Mouse (Mus musculus) granulocyte monocyte progenitor cell, adult 5-6 weeks (primary cell): ENCODE results near the gene Elp5. TPM values are rescaled to one million over a fixed set of nuclear protein-coding genes. Genes with fewer than 3 reads are reported as not detected.
"Not testable (repeated sequence)": the region's sequence is repeated elsewhere in the genome, so short reads cannot be mapped to it uniquely, and the experiment has no call there.

ENCODE experiments used
- ATAC-seq: replicated peaks from 2 replicates; pipeline ENCODE4 v1.8.0; 2016; ENCODE audit warnings: mild to moderate bottlenecking, moderate TSS enrichment, inconsistent platforms; ENCODE audit not compliant: poor library complexity, severe bottlenecking
- total RNA-seq, 2 experiments: library from RNA; stranded (forward) in 1 of 2; stranded (reverse) in 1 of 2; fragments of 200-712, 200-1000 nt in 1 of 2; fragments of >200 nt in 1 of 2; fragmentation: Nextera tagmentation in 1 of 2; gene quantifications; 2 replicates each; pipeline ENCODE4 v1.2.3; 2014 to 2017

Gene Elp5
- total RNA-seq, 2 experiments from 2014 or later: 59.4 to 77.5 TPM

DNA sequence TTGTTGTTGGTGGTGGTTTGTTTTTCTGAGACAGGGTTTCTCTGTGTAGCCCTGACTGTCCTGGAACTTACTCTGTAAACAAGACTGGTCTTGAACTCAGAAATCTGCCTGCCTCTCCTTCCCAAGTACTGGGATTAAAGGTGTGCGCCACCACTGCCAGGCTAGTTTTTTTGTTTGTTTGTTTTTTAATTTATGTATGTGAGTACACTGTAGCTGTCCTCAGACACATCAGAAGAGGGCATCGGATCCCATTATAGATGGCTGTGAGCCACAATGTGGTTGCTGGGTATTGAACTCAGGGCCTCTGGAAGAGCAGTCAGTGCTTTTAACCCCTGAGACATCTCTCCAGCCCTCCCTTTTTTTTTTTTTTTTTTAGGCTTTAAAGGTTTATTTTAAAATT, 33.9 kb upstream of the Elp5 start:
- ATAC-seq: not testable (repeated sequence)

- no peak for ATAC-seq
Measured at GRCm38 (mm10) chr11:70015677-70016076, 33.4 kb upstream of the Elp5 start.

GRCm38 (mm10) chr11:70014880-70015558, 32.7 kb upstream of the Elp5 start, which contains the start of gene Acadvl:
Gene Acadvl (minus strand): TSS chr11:70015411.
- peak; percentile 83 for ATAC-seq

DNA sequence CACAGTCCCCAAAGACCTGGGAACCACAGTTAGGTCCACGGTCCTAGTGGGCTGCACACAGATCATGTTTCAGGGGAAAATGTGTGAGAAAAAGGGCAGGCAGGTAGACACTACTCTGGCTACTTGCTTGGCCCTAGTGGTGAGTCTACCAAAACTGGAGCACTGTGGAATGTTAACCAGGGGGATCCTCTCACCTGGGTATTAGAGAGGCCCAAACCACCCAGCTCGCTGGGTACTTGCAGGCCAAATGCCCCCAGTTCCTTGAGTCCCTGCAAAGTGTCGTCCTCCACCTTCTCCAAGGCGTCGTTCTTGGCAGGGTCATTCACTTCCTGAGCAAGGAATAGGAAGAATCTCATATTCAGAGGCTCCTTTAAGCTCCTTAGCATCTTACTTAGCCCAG, 31.7 kb upstream of the Elp5 start:
- no peak for ATAC-seq

- ATAC-seq: no peak
Measured at GRCm38 (mm10) chr11:70013408-70013807, 31.1 kb upstream of the Elp5 start.

DNA sequence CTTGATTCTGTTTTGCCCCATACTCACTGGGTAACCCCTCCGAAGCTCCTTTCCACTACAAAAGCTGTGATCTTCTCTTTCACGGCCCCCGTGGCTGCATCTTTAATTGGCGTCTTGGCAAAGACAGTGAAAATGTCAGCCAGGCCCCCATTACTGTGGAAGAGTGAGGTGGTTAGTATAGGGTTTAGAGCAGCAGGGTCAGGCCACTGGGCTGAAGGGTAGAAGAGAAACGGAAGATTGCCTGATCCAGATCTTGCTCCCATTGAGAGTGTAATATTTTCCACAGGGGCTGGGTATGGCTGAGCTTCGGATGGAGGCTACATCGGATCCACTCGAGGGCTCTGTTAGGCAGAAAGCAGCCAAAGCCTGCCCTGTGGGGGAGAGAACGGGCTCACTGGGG, 30.6 kb upstream of the Elp5 start:
- no peak for ATAC-seq

GRCm38 (mm10) chr11:70010961-70011360, 28.6 kb upstream of the Elp5 start:
- no peak for ATAC-seq

GRCm38 (mm10) chr11:70010548-70010947, 28.2 kb upstream of the Elp5 start:
- no peak for ATAC-seq

DNA sequence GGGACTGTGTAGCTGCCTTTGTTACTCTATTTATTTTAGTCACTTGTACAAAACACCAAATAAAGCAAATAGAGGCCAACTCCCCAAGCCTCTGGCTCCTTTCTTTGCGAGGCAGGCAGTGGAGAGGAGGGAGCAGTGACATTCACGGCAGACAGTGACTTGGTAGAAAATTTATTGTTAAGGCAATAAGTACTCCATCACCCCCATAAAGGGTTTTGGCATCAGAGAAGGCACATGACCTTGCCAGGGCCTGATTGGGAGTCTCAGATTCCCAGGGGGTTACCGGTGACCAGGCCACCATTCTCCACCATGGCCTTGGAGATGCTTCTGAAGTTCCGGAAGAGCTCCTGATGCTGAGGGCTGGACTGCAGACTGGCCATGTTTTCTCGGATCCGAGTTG, 27.7 kb upstream of the Elp5 start:
- no peak for ATAC-seq

GRCm38 (mm10) chr11:70005521-70005920, 23.2 kb upstream of the Elp5 start:
- ATAC-seq: peak; percentile 26

- no peak for ATAC-seq
Measured at GRCm38 (mm10) chr11:70002471-70002870, 20.2 kb upstream of the Elp5 start.

DNA sequence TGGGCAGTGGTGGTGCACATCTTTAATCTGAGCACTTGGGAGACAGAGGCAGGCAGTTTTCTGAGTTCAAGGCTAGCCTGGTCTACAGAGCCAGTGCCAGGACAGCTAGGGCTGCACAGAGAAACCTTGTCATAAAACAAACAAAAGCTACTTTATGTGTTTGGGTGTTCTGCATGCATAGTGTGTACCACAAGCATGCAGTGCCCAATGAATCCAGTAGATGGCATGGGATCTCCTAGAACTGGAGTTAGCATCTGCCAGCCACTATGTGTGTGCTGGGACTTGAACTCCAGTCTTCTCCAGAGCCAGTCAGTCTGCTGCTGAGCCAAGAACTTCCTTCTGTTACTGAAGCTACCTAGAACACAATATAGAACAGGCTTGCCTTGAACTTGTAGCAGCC, 19.5 kb upstream of the Elp5 start:
- peak; percentile 22; the same call in 1 of the 2 replicates for ATAC-seq

- no peak for ATAC-seq
Measured at GRCm38 (mm10) chr11:70001159-70001558, 18.8 kb upstream of the Elp5 start.

DNA sequence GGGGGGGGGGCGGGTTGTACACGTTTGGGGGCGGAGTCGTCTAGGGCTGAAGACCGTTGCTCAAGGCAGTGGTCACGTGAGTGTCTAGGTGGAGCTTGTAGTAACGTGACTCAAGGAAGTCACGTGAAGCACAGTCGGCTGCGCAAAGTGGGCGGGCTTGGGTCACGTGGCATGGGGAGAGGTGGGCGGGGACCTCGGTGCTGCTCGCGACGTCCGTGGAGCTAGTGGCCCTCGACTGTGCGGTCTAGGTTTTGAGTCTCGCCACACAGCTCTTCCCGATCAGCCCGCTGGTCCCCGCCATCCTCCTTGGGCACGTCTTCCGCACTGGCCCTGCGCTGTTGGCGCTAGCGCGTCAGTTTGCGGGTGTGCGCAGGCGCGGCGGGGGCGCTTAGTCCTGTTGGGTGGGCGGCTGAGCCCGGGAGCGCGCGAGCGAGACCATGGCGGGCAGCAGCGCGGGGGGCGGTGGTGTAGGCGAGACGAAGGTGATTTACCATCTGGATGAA, 18.1 kb upstream of the Elp5 start, which contains the start of gene Dvl2:
Gene Dvl2, plus strand, starts transcription at position 200 of the 503 bp plus-strand sequence.
- ATAC-seq: peak; percentile 54

DNA sequence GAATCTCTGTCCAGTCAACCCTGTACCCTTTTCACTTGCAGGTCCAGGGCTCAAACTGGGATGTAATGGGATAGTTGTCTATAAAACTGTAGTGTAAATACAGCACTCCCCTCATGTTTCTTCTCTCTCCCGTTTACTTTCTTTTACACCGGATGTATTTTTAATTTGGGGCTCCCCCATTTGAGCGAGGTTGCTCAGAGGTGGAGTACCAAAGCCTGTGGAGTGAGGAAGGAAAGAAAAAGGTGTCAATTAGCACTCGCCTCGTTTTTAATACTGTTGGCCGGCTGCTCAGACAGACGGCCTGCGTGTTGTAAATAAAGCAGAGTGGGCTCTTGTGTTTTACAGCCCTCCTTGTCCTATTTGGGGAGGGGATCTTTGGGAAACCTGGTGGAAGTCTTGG, 17.3 kb upstream of the Elp5 start:
- no peak for ATAC-seq

DNA sequence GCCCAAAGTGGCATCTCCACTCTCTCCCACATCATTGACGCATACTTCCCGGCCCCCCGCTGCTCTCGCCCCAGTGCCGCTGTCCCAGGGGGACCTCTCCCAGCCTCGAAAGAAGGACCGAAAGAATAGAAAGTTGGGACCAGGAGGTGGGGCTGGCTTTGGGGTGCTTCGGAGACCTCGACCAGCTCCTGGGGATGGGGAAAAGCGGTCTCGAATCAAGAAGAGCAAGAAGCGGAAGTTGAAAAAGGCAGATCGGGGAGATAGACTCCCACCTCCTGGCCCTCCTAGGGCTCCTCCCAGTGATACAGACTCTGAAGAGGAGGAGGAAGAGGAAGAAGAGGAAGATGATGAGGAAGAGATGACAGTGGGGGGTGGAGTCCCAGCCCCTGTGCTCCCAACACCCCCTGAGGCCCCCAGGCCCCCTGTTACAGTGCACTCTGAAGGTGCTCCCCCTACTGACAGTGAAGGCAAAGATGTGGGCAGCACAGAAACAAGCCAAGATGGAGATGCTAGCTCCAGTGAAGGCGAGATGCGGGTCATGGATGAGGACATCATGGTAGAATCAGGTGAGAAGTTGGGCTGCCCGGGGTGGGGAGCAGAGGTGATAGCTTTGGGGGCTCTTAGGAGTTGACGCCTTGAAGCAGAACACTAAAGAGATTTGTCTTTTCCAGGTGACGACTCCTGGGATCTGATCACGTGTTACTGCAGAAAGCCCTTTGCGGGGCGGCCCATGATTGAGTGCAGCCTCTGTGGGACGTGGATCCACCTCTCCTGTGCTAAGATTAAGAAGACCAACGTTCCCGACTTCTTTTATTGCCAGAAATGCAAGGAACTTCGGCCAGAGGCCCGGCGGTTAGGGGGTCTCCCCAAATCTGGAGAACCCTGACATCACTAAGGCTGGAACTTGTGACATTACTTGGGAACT, 16.5 kb upstream of the Elp5 start:
- no peak for ATAC-seq

DNA sequence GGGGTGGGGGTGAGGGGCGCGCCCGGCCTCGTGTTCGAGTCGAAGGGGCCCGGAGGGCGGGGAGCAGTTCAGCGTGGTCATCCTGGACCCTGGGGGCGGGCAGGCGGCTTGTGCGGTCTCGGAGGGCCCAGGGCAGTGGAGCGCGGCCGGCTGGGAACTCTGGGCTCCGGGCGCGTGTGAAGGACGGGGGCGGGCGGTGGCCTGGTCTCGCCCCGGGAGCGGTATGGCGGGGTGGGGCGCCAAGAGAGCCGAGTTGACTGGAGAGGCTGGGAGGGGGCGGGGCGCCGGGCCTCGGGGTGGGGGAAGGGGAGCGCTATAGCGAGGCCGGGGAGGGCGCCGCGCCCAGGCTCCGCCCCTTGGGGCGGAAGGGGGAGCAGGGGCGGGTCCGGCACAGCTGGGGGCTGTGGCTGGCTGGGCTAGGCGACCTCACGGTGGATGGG, 14.8 kb upstream of the Elp5 start:
- peak; percentile 35 for ATAC-seq

DNA sequence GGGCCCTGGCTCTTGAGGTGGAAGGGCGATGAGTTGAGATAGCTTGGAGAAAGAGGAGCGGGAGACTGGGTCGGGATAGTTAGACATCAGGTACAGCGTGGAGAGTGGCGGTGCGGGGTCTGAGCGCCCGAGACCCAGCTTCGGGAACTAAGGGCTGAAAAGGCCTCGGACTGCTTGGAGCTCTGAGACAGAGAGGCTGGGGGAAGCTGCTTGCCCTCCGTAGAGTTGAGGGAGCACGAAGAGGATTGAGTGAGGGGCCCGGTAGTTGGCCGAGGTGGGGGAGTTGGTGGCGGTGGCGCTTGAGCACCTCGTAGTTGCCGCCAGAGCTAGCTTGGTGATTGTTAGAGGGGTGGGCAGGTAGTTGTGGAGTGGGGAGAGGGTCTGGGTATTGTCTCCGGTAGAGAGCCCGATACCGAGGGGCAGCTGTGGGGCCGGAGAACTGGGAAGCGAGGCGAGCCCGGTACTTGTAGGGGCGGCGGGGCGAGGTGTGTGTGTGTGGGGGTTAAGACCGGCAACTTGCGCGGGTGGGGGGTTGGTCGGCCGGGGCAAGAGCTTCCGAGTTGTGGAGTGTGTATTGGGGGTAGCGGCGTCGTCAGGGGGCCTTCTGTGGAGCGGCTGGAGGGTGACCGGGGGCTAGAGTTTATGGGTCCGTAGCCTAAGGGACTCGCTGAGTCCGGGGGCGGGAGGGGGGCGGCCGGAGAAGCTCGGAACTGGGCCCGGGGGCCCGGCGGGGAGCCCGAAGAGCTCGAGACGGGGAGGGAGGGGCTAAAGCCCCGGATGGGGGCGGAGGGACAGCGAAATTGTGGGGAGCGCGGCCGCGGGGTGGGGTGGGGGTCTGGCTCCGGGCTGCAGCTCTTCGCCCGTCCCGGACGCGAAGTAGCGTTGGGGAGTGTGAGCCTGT, 14.1 kb upstream of the Elp5 start:
- no peak; the same call in 1 of the 2 replicates for ATAC-seq

DNA sequence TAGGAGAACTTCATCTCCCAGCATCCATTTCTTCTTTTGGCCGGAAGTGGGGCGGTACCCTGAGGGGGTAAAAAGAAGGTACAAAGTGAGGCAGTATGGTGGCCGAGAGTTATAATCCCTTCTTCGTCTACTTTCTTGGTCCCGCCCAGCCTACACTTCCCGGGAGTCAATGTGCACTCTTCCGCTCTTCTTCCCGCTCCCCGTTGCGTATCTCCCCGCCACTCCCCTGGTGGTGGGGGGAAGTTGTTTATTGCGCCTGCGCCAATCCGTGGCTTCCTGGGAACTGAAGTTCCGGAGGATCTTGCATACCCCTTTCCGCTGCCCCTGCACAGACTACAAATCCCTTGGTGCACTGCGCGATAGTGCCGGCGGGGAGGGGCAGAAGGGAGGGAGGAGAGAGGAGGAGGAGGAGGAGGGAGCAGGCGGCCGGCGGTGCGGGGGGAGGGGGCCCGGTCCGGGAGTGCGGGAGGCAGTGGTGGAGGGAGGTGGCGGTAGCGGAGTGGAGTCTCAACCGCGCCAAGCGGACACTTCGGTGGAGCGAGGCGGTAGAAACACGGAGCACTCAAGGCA, 13.2 kb upstream of the Elp5 start, which contains the start of gene Phf23:
Gene Phf23, plus strand, starts transcription at position 387 of the 570 bp plus-strand sequence.
- peak; percentile 58 for ATAC-seq
